Mouse (Mus musculus) bone marrow macrophage, adult 2 months (primary cell): ENCODE measurements at regions not wholly inside any gene's neighbourhood (a gene's known extent, or its start where the extent isn't known, plus 50 kb on each side); places are given as distances from the start of the nearest gene placed in this dataset.
A peak's percentile ranks its signal among the peaks of the same experiment; 100 is the strongest.

ENCODE experiments used
- H3K27ac ChIP-seq: 2 replicates; pipeline ENCODE4 v1.5.1; 2012; ENCODE audit warnings: low read depth, low read length; ENCODE audit not compliant: insufficient read depth
- H3K4me1 ChIP-seq: 2 replicates; pipeline ENCODE4 v1.6.1; 2012; ENCODE audit warnings: low read length; ENCODE audit not compliant: control insufficient read depth, insufficient read depth
- H3K4me3 ChIP-seq: 2 replicates; pipeline ENCODE4 v1.5.1; 2012; ENCODE audit warnings: mild to moderate bottlenecking, low read length, moderate library complexity; ENCODE audit not compliant: insufficient read depth
- CTCF ChIP-seq: IDR thresholded peaks from 2 replicates; pipeline ENCODE4 v1.5.1; 2012; ENCODE audit warnings: low read depth, mild to moderate bottlenecking, low read length, moderate library complexity
- POLR2A ChIP-seq: IDR thresholded peaks from 2 replicates; pipeline ENCODE4 v1.6.1; 2012; ENCODE audit warnings: mild to moderate bottlenecking, low read depth, low read length, borderline replicate concordance

- no peak overlapping the region for H3K4me3 ChIP-seq
- TF ChIP-seq CTCF (no peak), POLR2A (no peak)
- H3K27ac ChIP-seq, result no peak overlapping the region
- peaks cover 41% of the 10 kb centered on the region for H3K4me1 ChIP-seq
Measured at GRCm38 (mm10) chr1:157013669-157014048, 74.2 kb upstream of the Ralgps2 start.

GRCm38 (mm10) chr1:157012950-157013668 lies 73.7 kb upstream of the Ralgps2 start:
- no peak for TF ChIP-seq POLR2A
- TF ChIP-seq CTCF, result no peak
- Histone ChIP-seq H3K4me1 (peaks cover 43% of the 10 kb centered on the region), H3K4me3 (no peak overlapping the region), H3K27ac (no peak overlapping the region)

GRCm38 (mm10) chr1:157011226-157011625 lies 71.8 kb upstream of the Ralgps2 start:
- Histone ChIP-seq H3K4me3 (no peak overlapping the region), H3K4me1 (peaks cover 37% of the 10 kb centered on the region), H3K27ac (no peak overlapping the region)
- TF ChIP-seq CTCF (no peak), POLR2A (no peak)

- TF ChIP-seq CTCF (no peak), POLR2A (no peak)
- no peak overlapping the region for H3K4me3 ChIP-seq
- H3K27ac ChIP-seq, result no peak overlapping the region
- H3K4me1 ChIP-seq, result peaks cover 32% of the 10 kb centered on the region
Measured at GRCm38 (mm10) chr1:157009427-157009826, 70.0 kb upstream of the Ralgps2 start.

- H3K4me1 ChIP-seq, result peaks cover 20% of the 10 kb centered on the region
- no peak for TF ChIP-seq CTCF
- TF ChIP-seq POLR2A, result no peak
- no peak overlapping the region for H3K4me3 ChIP-seq
- H3K27ac ChIP-seq, result peak overlapping the region; percentile 88
Measured at GRCm38 (mm10) chr1:157007891-157008730, 68.7 kb upstream of the Ralgps2 start.

GRCm38 (mm10) chr1:157004312-157005074 lies 65.1 kb upstream of the Ralgps2 start:
- Histone ChIP-seq H3K4me1 (peaks cover 14% of the 10 kb centered on the region), H3K27ac (no peak overlapping the region), H3K4me3 (no peak overlapping the region)
- no peak for TF ChIP-seq POLR2A
- no peak for TF ChIP-seq CTCF

GRCm38 (mm10) chr1:157003034-157003433 lies 63.6 kb upstream of the Ralgps2 start:
- Histone ChIP-seq H3K27ac (no peak overlapping the region), H3K4me3 (no peak overlapping the region), H3K4me1 (peaks cover 7% of the 10 kb centered on the region)
- TF ChIP-seq POLR2A, result no peak
- no peak for TF ChIP-seq CTCF

GRCm38 (mm10) chr1:157002258-157002657 lies 62.8 kb upstream of the Ralgps2 start:
- H3K4me1 ChIP-seq, result peaks cover 4% of the 10 kb centered on the region; the same call in 1 of the 2 replicates

GRCm38 (mm10) chr1:157001008-157001660 lies 61.7 kb upstream of the Ralgps2 start:
- H3K27ac ChIP-seq, result no peak overlapping the region
- TF ChIP-seq POLR2A (no peak), CTCF (no peak)
- peaks cover 11% of the 10 kb centered on the region for H3K4me1 ChIP-seq
- H3K4me3 ChIP-seq, result no peak overlapping the region

More at GRCm38 (mm10) chr1:157002258-157002657, 62.8 kb upstream of the Ralgps2 start:
- Histone ChIP-seq H3K27ac (no peak overlapping the region), H3K4me3 (no peak overlapping the region)
- TF ChIP-seq CTCF, result no peak
- no peak for TF ChIP-seq POLR2A

- TF ChIP-seq POLR2A (no peak), CTCF (no peak)
- Histone ChIP-seq H3K4me1 (peaks cover 22% of the 10 kb centered on the region), H3K4me3 (no peak overlapping the region), H3K27ac (no peak overlapping the region)
Measured at GRCm38 (mm10) chr1:156999947-157000346, 60.5 kb upstream of the Ralgps2 start.
